Mouse (Mus musculus): ENCODE measurements at regions not wholly inside any gene's neighbourhood (a gene's known extent, or its start where the extent isn't known, plus 50 kb on each side); places are given as distances from the start of the nearest gene placed in this dataset.

GRCm38 (mm10) chr12:13766486-13766885, 385.4 kb downstream of the Fam84a start:
- Histone ChIP-seq H3K27me3 (replicated peaks; ENCODE audit: control insufficient read depth, insufficient read depth, low read length) (no peaks in the 10 kb centered on the region), H3K9me3 (ENCODE audit: control insufficient read depth) (no peaks in the 10 kb centered on the region), H3K36me3 (ENCODE audit: control insufficient read depth, insufficient read depth) (no peaks in the 10 kb centered on the region), H3K4me2 (replicated peaks; ENCODE audit: low read depth) (no peak overlapping the region), H3K9ac (ENCODE audit: low read depth, low read length) (no peak overlapping the region), H3K4me1 (replicated peaks; ENCODE audit: control insufficient read depth, insufficient read depth, low read length) (no peaks in the 10 kb centered on the region), H3K4me3 (ENCODE audit: low read depth, low read length) (no peak overlapping the region), H3K27ac (ENCODE audit: low read depth, low read length) (no peak overlapping the region)
- no peak for ATAC-seq
- 89% methylated on average over 3 of the region's 3 CpGs for WGBS
- no peak for TF ChIP-seq CTCF (IDR thresholded peaks at IDR 0.05; ENCODE audit: low read depth)

- Histone ChIP-seq H3K27ac (ENCODE audit: low read depth, low read length) (no peak overlapping the region), H3K4me1 (replicated peaks; ENCODE audit: control insufficient read depth, insufficient read depth, low read length) (no peaks in the 10 kb centered on the region), H3K36me3 (ENCODE audit: control insufficient read depth, insufficient read depth) (no peaks in the 10 kb centered on the region), H3K9ac (ENCODE audit: low read depth, low read length) (no peak overlapping the region), H3K27me3 (replicated peaks; ENCODE audit: control insufficient read depth, insufficient read depth, low read length) (no peaks in the 10 kb centered on the region), H3K4me2 (replicated peaks; ENCODE audit: low read depth) (no peak overlapping the region), H3K4me3 (ENCODE audit: low read depth, low read length) (no peak overlapping the region), H3K9me3 (ENCODE audit: control insufficient read depth) (no peaks in the 10 kb centered on the region)
- no peak for TF ChIP-seq CTCF (IDR thresholded peaks at IDR 0.05; ENCODE audit: low read depth)
- 45% methylated on average over 2 of the region's 2 CpGs for WGBS
- ATAC-seq: peak; percentile 98
Measured at GRCm38 (mm10) chr12:13753878-13754277, 398.0 kb downstream of the Fam84a start.

GRCm38 (mm10) chr12:13744323-13744931, 407.4 kb downstream of the Fam84a start:
- H3K4me1 ChIP-seq (replicated peaks; ENCODE audit: control insufficient read depth, insufficient read depth, low read length): no peaks in the 10 kb centered on the region
- H3K9ac ChIP-seq (ENCODE audit: low read depth, low read length): no peak overlapping the region
- TF ChIP-seq CTCF (IDR thresholded peaks at IDR 0.05; ENCODE audit: low read depth): no peak
- no peak overlapping the region for H3K4me2 ChIP-seq (replicated peaks; ENCODE audit: low read depth)
- no peaks in the 10 kb centered on the region for H3K9me3 ChIP-seq (ENCODE audit: control insufficient read depth)
- whole genome bisulfite sequencing: 47% methylated on average over 2 of the region's 2 CpGs
- no peak for ATAC-seq
- H3K4me3 ChIP-seq (ENCODE audit: low read depth, low read length): no peak overlapping the region
- no peaks in the 10 kb centered on the region for H3K36me3 ChIP-seq (ENCODE audit: control insufficient read depth, insufficient read depth)
- H3K27ac ChIP-seq (ENCODE audit: low read depth, low read length): no peak overlapping the region
- H3K27me3 ChIP-seq (replicated peaks; ENCODE audit: control insufficient read depth, insufficient read depth, low read length): no peaks in the 10 kb centered on the region

DNA sequence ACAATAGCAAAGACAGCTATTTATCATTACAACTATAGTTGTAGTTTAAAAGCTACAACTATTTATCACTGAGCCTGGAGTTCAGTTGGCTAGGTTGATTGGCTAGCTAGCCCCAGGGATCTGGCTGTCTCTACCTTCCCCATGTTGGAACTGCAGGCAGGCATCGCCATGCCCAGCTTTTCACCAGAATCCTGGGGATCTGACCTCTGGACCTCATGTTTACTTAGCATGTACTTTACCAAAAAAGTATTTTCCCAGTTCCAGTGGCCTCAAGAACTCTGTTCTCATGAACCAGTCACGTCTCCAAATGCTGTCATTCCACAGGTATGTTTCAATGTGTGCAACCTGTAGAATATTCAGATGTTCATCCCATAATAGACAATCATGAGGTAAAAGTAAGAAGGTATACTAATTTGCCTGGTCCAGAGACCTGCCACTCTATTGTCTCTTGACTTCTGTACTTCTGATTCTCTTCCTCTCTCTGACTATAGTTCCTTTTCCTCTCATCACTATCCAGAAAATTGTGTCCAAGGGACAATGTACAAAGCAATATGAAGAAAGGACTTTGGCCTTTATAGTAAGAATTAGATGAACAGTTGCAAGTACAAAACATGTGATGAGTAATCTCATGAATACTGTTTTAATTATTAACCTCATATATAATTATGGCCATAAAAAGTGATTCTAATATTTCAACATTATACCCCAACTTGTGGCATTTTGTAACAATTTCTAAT, 421.8 kb downstream of the Fam84a start:
- 37% methylated on average over 2 of the region's 2 CpGs for WGBS

GRCm38 (mm10) chr12:13728986-13729385, 422.9 kb downstream of the Fam84a start:
- no peak overlapping the region for H3K4me3 ChIP-seq (ENCODE audit: low read depth, low read length)
- H3K27ac ChIP-seq (ENCODE audit: low read depth, low read length): no peak overlapping the region
- no peak overlapping the region for H3K9ac ChIP-seq (ENCODE audit: low read depth, low read length)
- H3K9me3 ChIP-seq (ENCODE audit: control insufficient read depth): no peaks in the 10 kb centered on the region
- no peak for TF ChIP-seq CTCF (IDR thresholded peaks at IDR 0.05; ENCODE audit: low read depth)
- no peaks in the 10 kb centered on the region for H3K4me1 ChIP-seq (replicated peaks; ENCODE audit: control insufficient read depth, insufficient read depth, low read length)
- no peak overlapping the region for H3K4me2 ChIP-seq (replicated peaks; ENCODE audit: low read depth)
- 49% methylated on average over 4 of the region's 4 CpGs for WGBS
- H3K27me3 ChIP-seq (replicated peaks; ENCODE audit: control insufficient read depth, insufficient read depth, low read length): no peaks in the 10 kb centered on the region
- no peaks in the 10 kb centered on the region for H3K36me3 ChIP-seq (ENCODE audit: control insufficient read depth, insufficient read depth)
- no peak; the same call in 1 of the 2 replicates for ATAC-seq

More for the DNA sequence above, 421.8 kb downstream of the Fam84a start:
- Histone ChIP-seq H3K27me3 (replicated peaks; ENCODE audit: control insufficient read depth, insufficient read depth, low read length) (no peaks in the 10 kb centered on the region), H3K9ac (ENCODE audit: low read depth, low read length) (no peak overlapping the region), H3K36me3 (ENCODE audit: control insufficient read depth, insufficient read depth) (no peaks in the 10 kb centered on the region), H3K9me3 (ENCODE audit: control insufficient read depth) (no peaks in the 10 kb centered on the region), H3K27ac (ENCODE audit: low read depth, low read length) (peak overlapping the region; percentile 63), H3K4me1 (replicated peaks; ENCODE audit: control insufficient read depth, insufficient read depth, low read length) (no peaks in the 10 kb centered on the region), H3K4me2 (replicated peaks; ENCODE audit: low read depth) (no peak overlapping the region), H3K4me3 (ENCODE audit: low read depth, low read length) (no peak overlapping the region)
- peak; percentile 95 for ATAC-seq
- TF ChIP-seq CTCF (IDR thresholded peaks at IDR 0.05; ENCODE audit: low read depth): no peak

- 54% methylated on average over 2 of the region's 2 CpGs for WGBS
- TF ChIP-seq CTCF (IDR thresholded peaks at IDR 0.05; ENCODE audit: low read depth): no peak
- Histone ChIP-seq H3K4me3 (ENCODE audit: low read depth, low read length) (no peak overlapping the region), H3K9ac (ENCODE audit: low read depth, low read length) (no peak overlapping the region), H3K27ac (ENCODE audit: low read depth, low read length) (no peak overlapping the region), H3K27me3 (replicated peaks; ENCODE audit: control insufficient read depth, insufficient read depth, low read length) (no peaks in the 10 kb centered on the region), H3K36me3 (ENCODE audit: control insufficient read depth, insufficient read depth) (no peaks in the 10 kb centered on the region), H3K4me1 (replicated peaks; ENCODE audit: control insufficient read depth, insufficient read depth, low read length) (no peaks in the 10 kb centered on the region), H3K4me2 (replicated peaks; ENCODE audit: low read depth) (no peak overlapping the region), H3K9me3 (ENCODE audit: control insufficient read depth) (no peaks in the 10 kb centered on the region)
- ATAC-seq: no peak
Measured at GRCm38 (mm10) chr12:13724511-13724910, 427.3 kb downstream of the Fam84a start.

All from intestine, postnatal 0 days (tissue).